Mouse (Mus musculus) cerebellum, adult 2 months (tissue): Measurements from ENCODE around the gene Ltbr.

Source experiments
- CTCF ChIP-seq: fragments of 200-500 bp; IDR thresholded peaks from 2 replicates; pipeline ENCODE4 v1.5.1; 2011; ENCODE audit warnings: low read depth, mild to moderate bottlenecking, control low read depth, low read length, moderate library complexity, borderline replicate concordance; ENCODE audit not compliant: insufficient read depth
- POLR2A ChIP-seq: fragments of 200-500 bp; IDR thresholded peaks from 2 replicates; pipeline ENCODE4 v1.6.1; 2011; ENCODE audit warnings: low read length, control low read depth, borderline replicate concordance; ENCODE audit not compliant: insufficient read depth

DNA sequence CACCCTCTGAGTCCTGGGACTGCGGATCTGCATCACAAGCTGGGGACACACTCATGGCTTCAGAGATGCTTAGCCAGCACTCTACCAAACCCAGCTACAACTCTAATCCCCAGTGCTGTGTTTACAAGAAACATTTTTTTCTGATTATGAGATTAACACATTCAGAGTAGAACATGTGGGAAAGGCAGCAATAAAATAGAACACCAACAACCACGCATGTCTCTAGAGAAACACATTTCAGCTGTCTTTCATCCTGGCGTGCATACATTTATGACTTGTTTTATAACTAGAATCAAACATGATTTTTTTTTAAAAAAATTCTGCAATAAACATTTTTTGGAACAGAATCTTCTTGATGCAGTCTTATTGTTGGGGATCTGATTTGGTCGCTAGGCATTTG lies 26.7 kb downstream of the Ltbr start:
- TF ChIP-seq CTCF (no peak), POLR2A (no peak)
